Mouse (Mus musculus) small intestine, adult 2 months (tissue): ENCODE measurements around the gene Sgsm1. TPM values are rescaled to one million over a fixed set of nuclear protein-coding genes. Genes with fewer than 3 reads are reported as not detected.
A peak's percentile ranks its signal among the peaks of the same experiment; 100 is the strongest.

Experiments
- H3K27ac ChIP-seq: fragments of 200-500 bp; 2 replicates; pipeline ENCODE4 v1.5.1; 2012; ENCODE audit warnings: low read depth, low read length, control low read depth, inconsistent platforms; ENCODE audit not compliant: insufficient read depth
- H3K27me3 ChIP-seq: fragments of 200-500 bp; 2 replicates; pipeline ENCODE4 v1.6.1; 2012; ENCODE audit warnings: mild to moderate bottlenecking, moderate library complexity, low read length, inconsistent platforms; ENCODE audit not compliant: control insufficient read depth, insufficient read depth
- H3K36me3 ChIP-seq: fragments of 200-500 bp; 2 replicates; pipeline ENCODE4 v1.6.1; 2012; ENCODE audit warnings: mild to moderate bottlenecking, low read length, control low read depth, inconsistent platforms; ENCODE audit not compliant: control insufficient read depth, insufficient read depth
- H3K4me1 ChIP-seq: fragments of 200-500 bp; 2 replicates; pipeline ENCODE4 v1.6.1; 2012; ENCODE audit warnings: low read length, inconsistent platforms, mixed read lengths; ENCODE audit not compliant: control insufficient read depth, insufficient read depth, insufficient read length
- H3K4me3 ChIP-seq: fragments of 200-500 bp; 2 replicates; pipeline ENCODE4 v1.5.1; 2012; ENCODE audit warnings: low read depth, mild to moderate bottlenecking, control low read depth, inconsistent platforms, low read length, moderate library complexity
- CTCF ChIP-seq: fragments of 200-500 bp; IDR thresholded peaks from 2 replicates; pipeline ENCODE4 v1.5.1; 2012; ENCODE audit warnings: low read depth, mild to moderate bottlenecking, control low read depth, inconsistent platforms, low read length, moderate library complexity, mixed read lengths; ENCODE audit not compliant: insufficient replicate concordance, insufficient read length; ENCODE audit errors: extremely low read depth
- POLR2A ChIP-seq: fragments of 200-500 bp; IDR thresholded peaks from 2 replicates; pipeline ENCODE4 v1.6.1; 2012; ENCODE audit warnings: low read depth, mild to moderate bottlenecking, control low read depth, inconsistent platforms, low read length, moderate library complexity
- WGBS: fragments of 180-500 bp; shearing (Covaris S2); methylation state at CpG from one replicate; pipeline ENCODE4 v1.1.7; 2018; 5-methylcytosine and 5-hydroxymethylcytosine counted together
- polyA plus RNA-seq: library from polyadenylated mRNA; depleted of rRNA; stranded (reverse); fragments of >200 nt; gene quantifications from 2 replicates; pipeline ENCODE4 v1.2.3, GENCODE M21; 2012

Gene Sgsm1
- polyA plus RNA-seq, 1 experiment: 4.8 TPM

- H3K36me3 ChIP-seq: no peaks in the 10 kb centered on the region
- no peaks in the 10 kb centered on the region for H3K4me1 ChIP-seq
- H3K4me3 ChIP-seq: no peak overlapping the region
- no peaks in the 10 kb centered on the region; the same call in 1 of the 2 replicates for H3K27me3 ChIP-seq
- WGBS: 57% methylated on average over 8 of the region's 8 CpGs
- no peak overlapping the region for H3K27ac ChIP-seq
- TF ChIP-seq CTCF: no peak
- no peak for TF ChIP-seq POLR2A
Observed at GRCm38 (mm10) chr5:113292832-113293231, 17.8 kb downstream of the Sgsm1 start.

GRCm38 (mm10) chr5:113292179-113292578 is 18.4 kb downstream of the Sgsm1 start:
- no peak overlapping the region for H3K27ac ChIP-seq
- no peak overlapping the region for H3K4me3 ChIP-seq
- H3K36me3 ChIP-seq: no peaks in the 10 kb centered on the region
- WGBS: 14% methylated on average over 8 of the region's 8 CpGs
- TF ChIP-seq CTCF (no peak), POLR2A (no peak)
- H3K27me3 ChIP-seq: peaks cover 3% of the 10 kb centered on the region; the same call in 1 of the 2 replicates
- peaks cover under 1% of the 10 kb centered on the region; the same call in 1 of the 2 replicates for H3K4me1 ChIP-seq

GRCm38 (mm10) chr5:113291125-113291524 is 19.5 kb downstream of the Sgsm1 start:
- H3K4me1 ChIP-seq: peaks cover 3% of the 10 kb centered on the region; the same call in 1 of the 2 replicates

GRCm38 (mm10) chr5:113290149-113290548 is 20.4 kb downstream of the Sgsm1 start:
- TF ChIP-seq CTCF (no peak), POLR2A (no peak)
- 47% methylated on average over 14 of the region's 14 CpGs for WGBS
- H3K4me3 ChIP-seq: no peak overlapping the region

More at GRCm38 (mm10) chr5:113291125-113291524, 19.5 kb downstream of the Sgsm1 start:
- Histone ChIP-seq H3K27me3 (peaks cover 9% of the 10 kb centered on the region; the same call in 1 of the 2 replicates), H3K36me3 (no peaks in the 10 kb centered on the region), H3K4me3 (no peak overlapping the region), H3K27ac (no peak overlapping the region)
- TF ChIP-seq POLR2A (no peak), CTCF (no peak)
- WGBS: 77% methylated on average over 4 of the region's 4 CpGs

GRCm38 (mm10) chr5:113288490-113288889 is 22.1 kb downstream of the Sgsm1 start:
- no peak overlapping the region for H3K27ac ChIP-seq
- no peaks in the 10 kb centered on the region for H3K36me3 ChIP-seq
- 38% methylated on average over 13 of the region's 13 CpGs for WGBS
- peaks cover 3% of the 10 kb centered on the region; the same call in 1 of the 2 replicates for H3K4me1 ChIP-seq
- H3K27me3 ChIP-seq: peaks cover 9% of the 10 kb centered on the region; the same call in 1 of the 2 replicates
- TF ChIP-seq CTCF: no peak
- no peak for TF ChIP-seq POLR2A
- no peak overlapping the region for H3K4me3 ChIP-seq

More at GRCm38 (mm10) chr5:113290149-113290548, 20.4 kb downstream of the Sgsm1 start:
- no peak overlapping the region for H3K27ac ChIP-seq
- H3K36me3 ChIP-seq: no peaks in the 10 kb centered on the region
- peaks cover 9% of the 10 kb centered on the region; the same call in 1 of the 2 replicates for H3K27me3 ChIP-seq
- peaks cover 3% of the 10 kb centered on the region; the same call in 1 of the 2 replicates for H3K4me1 ChIP-seq

GRCm38 (mm10) chr5:113287762-113288161 is 22.8 kb downstream of the Sgsm1 start:
- Histone ChIP-seq H3K36me3 (no peaks in the 10 kb centered on the region), H3K4me3 (no peak overlapping the region), H3K27ac (no peak overlapping the region), H3K27me3 (peaks cover 9% of the 10 kb centered on the region; the same call in 1 of the 2 replicates), H3K4me1 (peaks cover 3% of the 10 kb centered on the region; the same call in 1 of the 2 replicates)
- 54% methylated on average over 5 of the region's 5 CpGs for WGBS
- TF ChIP-seq CTCF: no peak
- no peak for TF ChIP-seq POLR2A

GRCm38 (mm10) chr5:113286591-113287520 is 23.7 kb downstream of the Sgsm1 start:
- Histone ChIP-seq H3K27ac (no peak overlapping the region), H3K27me3 (peaks cover 9% of the 10 kb centered on the region; the same call in 1 of the 2 replicates), H3K36me3 (no peaks in the 10 kb centered on the region), H3K4me1 (peaks cover 3% of the 10 kb centered on the region; the same call in 1 of the 2 replicates), H3K4me3 (no peak overlapping the region)
- 10% methylated on average over 59 of the region's 60 CpGs for WGBS
- TF ChIP-seq POLR2A (no peak), CTCF (peak; percentile 74)
